Mouse (Mus musculus) embryonic facial prominence, embryonic 14.5 days (tissue): Measurements from ENCODE around the gene Jakmip3. TPM values are rescaled to one million over a fixed set of nuclear protein-coding genes. Genes with fewer than 3 reads are reported as not detected.

Experiments used
- ATAC-seq: fragments of 200-750 bp; cut with Nextera tagmentation; 2 replicates; pipeline ENCODE4 v1.8.0; 2017; ENCODE audit warnings: low read depth, moderate number of reproducible peaks, moderate TSS enrichment
- DNase-seq: peaks from one replicate; pipeline ENCODE4 v3.0.0-alpha.2; 2015; ENCODE audit warnings: low spot score
- H3K27ac ChIP-seq: fragments of 300-500 bp; sonication (generic); replicated peaks from 2 replicates; pipeline ENCODE4 v1.5.1; 2014; ENCODE audit warnings: low read depth, mild to moderate bottlenecking, low read length, moderate library complexity
- H3K27me3 ChIP-seq: fragments of 300-500 bp; sonication (generic); replicated peaks from 2 replicates; pipeline ENCODE4 v1.6.1; 2014; ENCODE audit warnings: low read length; ENCODE audit not compliant: control insufficient read depth, insufficient read depth
- H3K36me3 ChIP-seq: fragments of 300-500 bp; sonication (generic); 2 replicates; pipeline ENCODE4 v1.6.1; 2014; ENCODE audit warnings: low read length, mixed read lengths; ENCODE audit not compliant: control insufficient read depth, insufficient read depth
- H3K4me1 ChIP-seq: fragments of 300-500 bp; sonication (generic); 2 replicates; pipeline ENCODE4 v1.6.1; 2014; ENCODE audit warnings: antibody characterized with exemption, low read length; ENCODE audit not compliant: control insufficient read depth, insufficient read depth
- H3K4me2 ChIP-seq: fragments of 300-500 bp; sonication (generic); 2 replicates; pipeline ENCODE4 v1.6.1; 2014; ENCODE audit warnings: low read depth, mild to moderate bottlenecking, low read length, moderate library complexity, mixed read lengths
- H3K4me3 ChIP-seq: fragments of 300-500 bp; sonication (generic); 2 replicates; pipeline ENCODE4 v1.5.1; 2014; ENCODE audit warnings: low read depth, mild to moderate bottlenecking, low read length
- H3K9ac ChIP-seq: fragments of 300-500 bp; sonication (generic); 2 replicates; pipeline ENCODE4 v1.6.1; 2014; ENCODE audit warnings: low read depth, mild to moderate bottlenecking, low read length, moderate library complexity, mixed read lengths
- H3K9me3 ChIP-seq: fragments of 300-500 bp; sonication (generic); 2 replicates; pipeline ENCODE4 v1.6.1; 2016; ENCODE audit warnings: low read length; ENCODE audit not compliant: control insufficient read depth
- WGBS: fragments of 180-500 bp; shearing (Covaris S2); extraction: QIAGEN DNeasy Blood & Tissue Kit; methylation state at CpG from one replicate; pipeline ENCODE4 v1.1.7; 2014; 5-methylcytosine and 5-hydroxymethylcytosine counted together
- polyA plus RNA-seq: library from polyadenylated mRNA; unstranded; fragments of >200 nt; fragmentation: Nextera tagmentation; extraction: Ambion mirVana; gene quantifications from 2 replicates; pipeline ENCODE4 v1.2.1, GENCODE M21; 2014

The Jakmip3 gene
- polyA plus RNA-seq, 1 experiment from 2014 or later, result 0.46 TPM

DNA sequence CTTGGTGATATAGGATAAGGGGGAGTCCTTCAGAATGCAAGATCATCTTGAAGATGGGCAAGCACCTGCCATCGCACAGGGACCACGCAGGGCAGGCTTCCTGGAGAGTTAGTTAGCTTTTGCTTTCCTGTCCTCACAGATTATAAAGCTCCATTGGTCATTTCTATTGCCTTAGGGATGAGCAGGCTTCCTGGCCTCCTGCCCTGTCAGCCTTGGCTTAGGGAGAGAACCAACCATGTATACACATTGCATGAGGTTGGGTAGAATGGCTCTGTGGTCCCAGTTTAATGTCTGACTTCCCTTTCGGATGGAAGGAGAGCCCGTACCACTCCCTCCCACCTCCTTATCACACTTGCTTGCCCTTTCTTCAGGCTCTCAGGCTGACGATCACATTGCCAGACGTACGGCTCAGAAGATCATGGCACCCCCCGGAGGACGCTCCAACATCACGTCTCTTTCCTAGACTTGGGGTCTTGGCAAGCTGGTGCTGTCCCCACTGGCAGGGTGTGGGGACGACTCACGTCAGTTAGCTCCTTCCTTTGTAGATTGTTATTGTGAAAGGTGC lies 160.1 kb downstream of the Jakmip3 start:
- WGBS, result 70% methylated on average over 12 of the region's 12 CpGs
- no peak for ATAC-seq

GRCm38 (mm10) chr7:139101286-139101804 lies 160.8 kb downstream of the Jakmip3 start:
- Histone ChIP-seq H3K4me1 (no peaks in the 10 kb centered on the region), H3K9me3 (no peaks in the 10 kb centered on the region), H3K27me3 (no peaks in the 10 kb centered on the region), H3K4me2 (no peak overlapping the region), H3K9ac (no peak overlapping the region), H3K27ac (no peak overlapping the region), H3K4me3 (no peak overlapping the region), H3K36me3 (no peaks in the 10 kb centered on the region; the same call in 1 of the 2 replicates)
- ATAC-seq, result no peak
- DNase-seq, result no peak
- 71% methylated on average over 9 of the region's 10 CpGs for WGBS

More for the DNA sequence above, 160.1 kb downstream of the Jakmip3 start:
- Histone ChIP-seq H3K36me3 (no peaks in the 10 kb centered on the region; the same call in 1 of the 2 replicates), H3K27me3 (no peaks in the 10 kb centered on the region), H3K27ac (no peak overlapping the region), H3K4me2 (no peak overlapping the region), H3K4me1 (no peaks in the 10 kb centered on the region), H3K4me3 (no peak overlapping the region), H3K9ac (no peak overlapping the region), H3K9me3 (no peaks in the 10 kb centered on the region)
- DNase-seq, result no peak

DNA sequence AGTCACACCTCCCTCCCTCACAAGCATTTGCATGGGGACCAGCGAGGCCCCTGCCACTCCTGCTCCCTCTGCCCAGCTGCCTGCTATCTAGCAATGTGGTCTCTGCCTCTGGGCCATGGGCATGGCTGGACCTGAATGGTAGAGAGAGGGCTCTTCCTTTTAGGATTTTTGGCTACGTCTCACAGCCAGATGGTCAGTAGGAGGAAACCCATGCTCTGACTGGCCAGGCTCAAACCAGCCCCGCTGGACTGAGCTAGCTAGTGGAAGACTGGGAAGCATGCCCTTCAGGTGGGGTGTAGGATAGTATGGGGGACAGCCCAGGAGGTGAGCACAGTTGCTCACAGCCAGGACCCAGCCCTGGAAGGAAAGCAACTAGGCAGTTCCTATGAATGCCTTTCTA lies 161.3 kb downstream of the Jakmip3 start:
- Histone ChIP-seq H3K27me3 (no peaks in the 10 kb centered on the region), H3K4me2 (no peak overlapping the region), H3K4me3 (no peak overlapping the region), H3K9me3 (no peaks in the 10 kb centered on the region), H3K36me3 (no peaks in the 10 kb centered on the region; the same call in 1 of the 2 replicates), H3K4me1 (no peaks in the 10 kb centered on the region), H3K9ac (no peak overlapping the region), H3K27ac (no peak overlapping the region)
- WGBS, result 78% methylated on average over 3 of the region's 3 CpGs
- ATAC-seq (no peak), DNase-seq (no peak)

GRCm38 (mm10) chr7:139103960-139104381 lies 163.4 kb downstream of the Jakmip3 start:
- Histone ChIP-seq H3K27ac (no peak overlapping the region), H3K4me3 (no peak overlapping the region), H3K9me3 (no peaks in the 10 kb centered on the region), H3K4me2 (no peak overlapping the region), H3K9ac (no peak overlapping the region), H3K36me3 (no peaks in the 10 kb centered on the region; the same call in 1 of the 2 replicates), H3K4me1 (no peaks in the 10 kb centered on the region), H3K27me3 (no peaks in the 10 kb centered on the region)
- no peak for DNase-seq
- no peak for ATAC-seq
- 63% methylated on average over 8 of the region's 10 CpGs for WGBS

DNA sequence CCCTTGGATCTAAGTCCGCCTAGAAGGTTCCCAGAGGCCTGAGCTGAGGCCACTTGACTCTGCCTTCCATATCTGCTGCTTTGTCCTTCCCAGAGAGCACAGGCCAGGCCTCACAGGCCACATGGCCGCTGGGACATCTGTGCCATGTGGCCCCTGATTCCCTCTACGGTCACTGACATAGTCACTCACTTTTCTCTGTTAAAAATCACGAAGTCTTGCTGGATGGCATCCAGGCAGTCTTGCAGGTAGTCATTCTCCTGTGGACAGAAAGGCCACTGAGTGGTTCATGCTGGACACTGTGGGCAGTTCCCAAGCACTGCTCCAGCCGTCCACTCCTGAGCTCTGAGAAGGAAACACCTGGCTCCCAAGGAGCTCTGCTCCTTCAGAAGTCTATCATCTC lies 164.5 kb downstream of the Jakmip3 start:
- H3K9me3 ChIP-seq, result no peaks in the 10 kb centered on the region
- 77% methylated on average over 5 of the region's 5 CpGs for WGBS
- H3K4me2 ChIP-seq, result no peak overlapping the region
- H3K4me3 ChIP-seq, result no peak overlapping the region
- H3K27me3 ChIP-seq, result no peaks in the 10 kb centered on the region
- ATAC-seq (no peak), DNase-seq (no peak)
- no peak overlapping the region for H3K9ac ChIP-seq
- no peaks in the 10 kb centered on the region for H3K4me1 ChIP-seq
- H3K27ac ChIP-seq, result no peak overlapping the region
- H3K36me3 ChIP-seq, result no peaks in the 10 kb centered on the region; the same call in 1 of the 2 replicates

DNA sequence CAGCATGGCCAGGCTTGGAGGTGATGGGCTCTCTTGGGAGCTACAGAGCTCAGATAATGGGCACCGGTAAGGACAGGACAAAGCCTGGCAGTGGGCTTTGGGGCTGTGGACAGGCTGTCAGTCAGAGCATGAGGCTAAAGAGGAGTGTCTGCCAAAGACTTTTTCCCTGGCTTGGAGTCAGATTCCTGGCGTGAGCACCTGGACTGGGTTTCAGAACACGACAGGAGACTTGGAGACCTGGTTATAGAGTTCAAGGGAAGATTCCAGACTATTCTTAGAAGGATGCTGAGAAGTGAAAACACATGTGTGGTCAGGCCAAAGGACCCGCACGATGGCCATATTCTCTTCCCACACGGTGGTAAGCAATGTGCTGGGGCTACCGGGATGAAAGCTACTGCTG lies 165.2 kb downstream of the Jakmip3 start:
- WGBS, result 72% methylated on average over 7 of the region's 7 CpGs
- DNase-seq, result no peak
- Histone ChIP-seq H3K27ac (no peak overlapping the region), H3K4me1 (no peaks in the 10 kb centered on the region), H3K9me3 (no peaks in the 10 kb centered on the region), H3K36me3 (no peaks in the 10 kb centered on the region; the same call in 1 of the 2 replicates), H3K9ac (no peak overlapping the region), H3K4me2 (no peak overlapping the region), H3K4me3 (no peak overlapping the region), H3K27me3 (no peaks in the 10 kb centered on the region)
- ATAC-seq, result no peak

GRCm38 (mm10) chr7:139107908-139108650 lies 167.5 kb downstream of the Jakmip3 start:
- DNase-seq, result peak; percentile 26
- ATAC-seq, result no peak
- Histone ChIP-seq H3K36me3 (no peaks in the 10 kb centered on the region), H3K4me2 (no peak overlapping the region), H3K9ac (no peak overlapping the region), H3K27me3 (no peaks in the 10 kb centered on the region), H3K4me1 (no peaks in the 10 kb centered on the region), H3K9me3 (no peaks in the 10 kb centered on the region), H3K4me3 (no peak overlapping the region), H3K27ac (no peak overlapping the region)
- WGBS, result 80% methylated on average over 9 of the region's 9 CpGs

DNA sequence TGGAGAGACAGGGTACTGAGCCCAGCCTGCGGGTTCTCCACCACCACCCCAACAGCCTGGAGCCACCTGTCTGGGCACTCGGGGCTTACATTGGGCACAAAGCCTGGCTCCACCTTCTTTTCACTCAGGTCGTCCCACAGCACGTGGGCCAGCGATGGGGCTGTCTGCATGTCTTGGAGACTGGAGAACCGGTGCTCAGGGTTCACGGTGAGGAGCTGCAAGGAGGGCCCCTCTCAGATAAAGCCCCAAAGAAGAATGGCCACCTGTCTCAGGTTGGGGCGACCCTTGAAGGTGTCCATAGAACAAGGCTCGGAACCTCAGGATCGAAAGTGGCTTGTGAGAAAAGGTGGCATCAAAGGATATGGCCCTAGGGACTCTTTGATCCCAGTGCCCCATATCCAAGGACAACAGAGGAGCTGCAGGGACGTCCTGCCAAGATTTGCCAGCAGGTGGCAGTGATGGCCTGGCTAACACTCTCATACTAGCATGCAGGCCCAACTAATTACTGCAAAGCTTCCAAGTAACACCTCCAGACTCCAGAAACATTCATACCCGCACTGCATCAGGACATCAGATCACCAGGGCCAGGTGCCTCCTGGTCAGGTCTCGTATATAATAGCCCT lies 178.7 kb downstream of the Jakmip3 start:
- Histone ChIP-seq H3K4me2 (no peak overlapping the region), H3K27me3 (no peaks in the 10 kb centered on the region), H3K36me3 (no peaks in the 10 kb centered on the region), H3K4me3 (no peak overlapping the region), H3K4me1 (no peaks in the 10 kb centered on the region), H3K27ac (no peak overlapping the region), H3K9me3 (no peaks in the 10 kb centered on the region), H3K9ac (no peak overlapping the region)
- WGBS, result 43% methylated on average over 13 of the region's 13 CpGs
- DNase-seq, result peak; percentile 74
- peak; percentile 41; the same call in 1 of the 2 replicates for ATAC-seq
